Mouse (Mus musculus) embryonic fibroblast, embryonic 13.5 days (primary cell): ENCODE measurements around the gene Ube2cbp. TPM values are rescaled to one million over a fixed set of nuclear protein-coding genes. Genes with fewer than 3 reads are reported as not detected.

Source experiments
- H3K27ac ChIP-seq: 2 replicates; pipeline ENCODE4 v1.5.1; 2012; ENCODE audit warnings: low read length, control low read depth, inconsistent platforms; ENCODE audit not compliant: insufficient read depth
- H3K4me1 ChIP-seq: 2 replicates; pipeline ENCODE4 v1.6.1; 2011; ENCODE audit warnings: low read length; ENCODE audit not compliant: control insufficient read depth, insufficient read depth
- H3K4me3 ChIP-seq: 2 replicates; pipeline ENCODE4 v1.5.1; 2011; ENCODE audit warnings: mild to moderate bottlenecking, control low read depth, low read length; ENCODE audit not compliant: insufficient read depth
- CTCF ChIP-seq: IDR thresholded peaks from 2 replicates; pipeline ENCODE4 v1.5.1; 2011; ENCODE audit warnings: mild to moderate bottlenecking, control low read depth, low read length, moderate library complexity, borderline replicate concordance; ENCODE audit not compliant: insufficient read depth
- POLR2A ChIP-seq: IDR thresholded peaks from 2 replicates; pipeline ENCODE4 v1.6.1; 2011; ENCODE audit warnings: low read depth, mild to moderate bottlenecking, control low read depth, low read length, moderate library complexity
- polyA plus RNA-seq: library from polyadenylated mRNA; stranded (reverse); fragments of >200 nt; gene quantifications from 2 replicates; pipeline ENCODE4 v1.2.4, GENCODE M21; 2011; ENCODE audit warnings: low read depth; ENCODE audit not compliant: missing spikeins, insufficient read length

The Ube2cbp gene
- polyA plus RNA-seq, 1 experiment, result 1.8 TPM

DNA sequence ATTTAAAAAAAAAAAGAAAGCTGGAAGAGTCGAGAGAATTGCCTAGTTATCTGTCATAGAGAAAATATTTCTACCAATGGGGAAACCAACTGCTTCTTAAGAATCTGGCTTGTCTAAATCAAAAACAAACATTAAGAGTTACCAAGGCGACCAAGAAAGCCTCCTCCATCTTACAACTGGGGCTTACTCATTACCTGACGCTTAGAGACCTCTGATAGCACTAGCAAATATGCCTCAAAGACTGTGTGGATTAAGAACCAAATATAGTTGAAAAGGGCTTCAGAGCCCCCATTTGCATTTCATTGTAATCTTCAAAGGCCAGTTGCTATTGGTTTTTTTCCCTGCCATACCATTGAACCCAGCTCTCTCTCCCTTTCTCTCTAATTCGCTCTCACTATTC, 76.2 kb downstream of the Ube2cbp start:
- no peak for TF ChIP-seq POLR2A
- TF ChIP-seq CTCF, result no peak
- Histone ChIP-seq H3K4me1 (no peaks in the 10 kb centered on the region), H3K4me3 (no peak overlapping the region), H3K27ac (no peak overlapping the region)

DNA sequence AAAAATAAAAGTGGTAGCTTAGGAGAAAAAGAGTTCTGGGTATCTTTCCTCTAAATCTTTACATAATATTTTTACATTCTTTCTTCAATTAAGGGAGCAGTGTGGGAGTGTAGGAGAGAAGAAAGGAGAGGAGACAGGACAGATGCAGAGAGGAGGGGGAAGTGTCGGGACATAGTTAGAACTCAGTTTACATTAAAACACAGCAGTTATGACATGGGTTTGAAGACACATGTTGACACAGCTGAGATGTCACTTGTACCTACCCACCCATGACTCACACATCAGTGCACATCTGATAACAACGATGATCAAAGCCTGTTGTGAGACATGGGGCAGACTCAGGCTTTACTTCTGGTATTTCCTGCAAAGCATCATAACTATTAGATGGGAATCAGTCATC, 87.8 kb downstream of the Ube2cbp start:
- TF ChIP-seq CTCF, result no peak
- TF ChIP-seq POLR2A, result no peak
- Histone ChIP-seq H3K4me3 (no peak overlapping the region), H3K4me1 (no peaks in the 10 kb centered on the region), H3K27ac (no peak overlapping the region)

DNA sequence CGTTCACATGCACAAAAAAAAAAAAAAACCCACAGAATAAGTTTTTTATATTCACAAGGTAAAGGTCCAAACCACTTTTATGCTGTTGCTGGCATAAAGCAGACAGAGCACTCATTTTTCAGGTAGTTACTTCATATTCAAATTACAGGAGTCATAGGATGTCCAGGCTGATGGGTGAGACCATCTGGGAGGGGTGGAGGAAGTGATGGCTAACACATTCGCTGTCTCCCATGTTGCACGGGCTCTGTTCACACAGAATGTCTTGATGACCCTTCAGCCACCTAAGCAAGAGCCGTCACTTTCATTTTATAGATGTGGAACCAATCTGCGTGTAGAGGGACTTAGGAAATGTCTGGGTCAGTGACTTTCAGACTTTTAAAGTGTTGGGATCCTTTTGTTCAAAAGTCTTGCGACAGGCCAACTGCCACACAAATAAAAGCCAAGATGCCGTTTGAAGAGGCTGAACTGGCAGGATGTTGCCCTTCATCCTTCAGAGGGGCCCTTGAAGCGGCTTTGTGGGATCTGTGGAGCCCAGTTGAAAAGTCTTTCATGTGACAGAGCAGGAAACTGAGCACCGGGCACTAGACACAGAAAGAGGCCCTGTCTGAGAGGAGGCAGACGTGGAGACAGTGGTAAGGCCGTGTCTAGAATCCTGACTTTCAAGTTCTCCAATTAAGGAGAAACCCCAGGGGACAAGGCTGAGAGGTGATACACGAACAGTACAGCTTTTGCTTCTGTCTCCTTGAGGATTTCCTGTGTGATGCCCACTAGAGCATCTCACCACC, 91.8 kb downstream of the Ube2cbp start:
- TF ChIP-seq CTCF, result no peak
- no peak for TF ChIP-seq POLR2A
- H3K27ac ChIP-seq, result no peak overlapping the region
- peaks cover 6% of the 10 kb centered on the region; the same call in 1 of the 2 replicates for H3K4me1 ChIP-seq
- no peak overlapping the region for H3K4me3 ChIP-seq

DNA sequence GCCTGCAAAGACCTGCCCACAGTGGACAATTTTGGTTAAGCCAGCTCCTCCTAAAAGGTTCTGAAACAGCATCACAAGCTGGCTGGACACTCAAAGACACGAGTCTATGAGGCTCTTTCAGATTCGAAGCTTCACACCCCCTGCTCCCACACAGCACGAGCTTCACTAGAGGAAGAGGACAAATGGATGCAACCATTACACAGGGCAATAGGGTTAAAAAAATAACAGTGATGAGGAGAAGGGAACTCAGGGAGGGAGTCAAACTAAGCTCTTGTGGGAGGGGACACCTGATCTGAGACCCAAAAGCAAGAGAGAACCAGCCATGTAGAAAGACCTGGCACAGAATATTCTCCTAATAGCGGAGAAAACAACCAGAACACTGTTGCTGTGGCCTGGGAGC, 95.5 kb downstream of the Ube2cbp start:
- peaks cover 6% of the 10 kb centered on the region; the same call in 1 of the 2 replicates for H3K4me1 ChIP-seq
- no peak for TF ChIP-seq CTCF
- no peak for TF ChIP-seq POLR2A

DNA sequence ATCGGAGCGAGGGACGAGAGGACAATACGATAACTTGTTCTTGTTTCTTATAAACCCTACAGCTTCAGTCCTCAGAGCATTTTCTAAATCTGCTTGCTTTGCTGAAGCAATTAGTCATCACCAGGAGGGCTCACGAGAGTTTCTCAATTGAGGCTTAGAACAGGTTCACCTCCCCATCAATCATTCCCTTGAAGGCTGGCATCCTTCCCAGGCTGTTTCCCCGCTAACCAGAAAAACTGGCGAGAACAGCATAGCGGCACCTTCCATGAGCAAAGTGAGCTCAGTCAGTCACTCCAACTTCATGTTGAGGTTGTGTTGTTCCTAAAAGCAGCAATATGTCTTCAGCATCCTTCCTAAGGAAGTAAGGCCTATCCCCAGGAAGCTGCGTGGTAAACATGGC, 104.2 kb downstream of the Ube2cbp start:
- H3K4me1 ChIP-seq, result peaks cover 2% of the 10 kb centered on the region; the same call in 1 of the 2 replicates
- TF ChIP-seq CTCF (no peak), POLR2A (no peak)
- no peak overlapping the region for H3K4me3 ChIP-seq
- no peak overlapping the region for H3K27ac ChIP-seq

More for the DNA sequence above, 95.5 kb downstream of the Ube2cbp start:
- Histone ChIP-seq H3K27ac (no peak overlapping the region), H3K4me3 (no peak overlapping the region)

DNA sequence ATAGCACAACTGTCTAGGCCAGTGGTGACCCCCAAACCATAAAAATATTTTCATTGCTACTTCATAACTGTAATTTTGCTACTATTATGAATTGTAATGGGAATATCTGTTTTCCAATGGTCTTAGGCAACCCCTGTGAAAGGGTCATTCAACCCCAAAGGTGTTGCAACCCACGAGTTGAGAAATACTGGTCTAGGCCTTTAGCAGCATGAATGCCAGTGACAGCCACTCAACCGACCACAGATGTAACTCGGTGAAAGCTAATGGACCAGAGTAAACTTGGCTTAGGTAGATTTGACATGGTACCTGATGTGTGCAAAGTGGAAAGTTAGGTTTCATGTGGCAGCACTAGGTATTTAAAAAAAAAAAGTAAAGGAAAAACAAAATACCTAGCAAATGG, 108.9 kb downstream of the Ube2cbp start:
- Histone ChIP-seq H3K4me1 (peaks cover 2% of the 10 kb centered on the region; the same call in 1 of the 2 replicates), H3K27ac (no peak overlapping the region), H3K4me3 (no peak overlapping the region)
- TF ChIP-seq CTCF, result no peak
- no peak for TF ChIP-seq POLR2A

DNA sequence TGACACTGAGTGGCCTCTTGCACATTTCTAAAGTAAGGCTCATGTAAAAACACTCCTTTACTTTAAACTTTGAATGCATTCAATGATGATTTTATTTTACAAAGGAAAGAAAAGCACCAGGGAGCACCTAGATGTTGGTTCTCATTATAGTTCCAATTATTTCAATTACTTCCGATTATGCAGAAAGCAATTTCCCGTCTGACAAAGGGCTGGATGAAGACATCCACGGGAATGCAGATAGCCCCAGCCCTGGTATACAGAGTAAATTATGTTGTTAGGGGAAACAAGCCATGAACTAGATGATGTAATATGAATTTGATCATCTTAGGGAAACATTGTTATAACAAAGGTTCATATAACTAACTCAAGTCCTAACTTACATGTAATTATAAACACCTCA, 113.3 kb downstream of the Ube2cbp start:
- TF ChIP-seq CTCF (no peak), POLR2A (no peak)

DNA sequence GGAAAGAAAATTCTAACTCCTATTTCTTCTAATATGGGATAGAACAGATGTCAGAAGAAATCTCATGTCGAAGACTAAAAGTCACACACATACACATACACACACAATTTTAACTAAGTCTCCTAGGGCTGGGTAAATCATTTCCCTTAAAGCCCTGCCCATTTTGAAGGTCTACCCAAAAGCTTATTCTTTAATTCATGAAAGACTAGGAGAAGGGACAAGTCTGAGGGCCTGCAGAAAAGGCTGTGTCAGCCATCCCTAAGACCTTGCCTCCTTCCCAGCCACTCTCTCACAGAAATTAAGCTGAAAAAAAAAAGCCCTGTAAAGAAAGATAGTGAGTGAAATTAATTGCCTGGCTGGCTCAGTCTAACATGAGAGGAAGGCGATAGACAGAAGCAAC, 128.0 kb downstream of the Ube2cbp start:
- Histone ChIP-seq H3K4me3 (no peak overlapping the region), H3K27ac (no peak overlapping the region), H3K4me1 (no peaks in the 10 kb centered on the region)
- TF ChIP-seq CTCF, result no peak
- no peak for TF ChIP-seq POLR2A

More for the DNA sequence above, 113.3 kb downstream of the Ube2cbp start:
- Histone ChIP-seq H3K4me1 (no peaks in the 10 kb centered on the region), H3K27ac (no peak overlapping the region), H3K4me3 (no peak overlapping the region)

DNA sequence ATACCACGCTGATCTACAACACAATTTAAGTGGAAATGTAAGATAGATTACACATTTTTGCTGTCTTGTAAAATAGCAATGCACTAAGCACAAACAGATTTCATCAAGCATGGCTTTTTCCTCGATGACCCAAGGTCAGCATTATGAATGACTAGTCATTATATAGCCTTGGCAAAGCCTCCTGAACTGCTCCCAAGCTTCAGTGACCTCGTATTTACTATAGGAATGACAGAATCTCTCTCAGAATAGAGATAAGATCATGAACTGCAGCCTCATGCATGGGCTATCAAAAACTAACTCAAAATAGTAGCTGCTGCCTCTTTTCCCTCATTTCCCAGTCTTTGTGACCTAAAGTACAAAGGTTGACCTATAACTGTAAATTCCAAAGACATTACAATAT, 128.4 kb downstream of the Ube2cbp start:
- Histone ChIP-seq H3K27ac (no peak overlapping the region), H3K4me1 (no peaks in the 10 kb centered on the region), H3K4me3 (no peak overlapping the region)
- TF ChIP-seq POLR2A (no peak), CTCF (no peak)

DNA sequence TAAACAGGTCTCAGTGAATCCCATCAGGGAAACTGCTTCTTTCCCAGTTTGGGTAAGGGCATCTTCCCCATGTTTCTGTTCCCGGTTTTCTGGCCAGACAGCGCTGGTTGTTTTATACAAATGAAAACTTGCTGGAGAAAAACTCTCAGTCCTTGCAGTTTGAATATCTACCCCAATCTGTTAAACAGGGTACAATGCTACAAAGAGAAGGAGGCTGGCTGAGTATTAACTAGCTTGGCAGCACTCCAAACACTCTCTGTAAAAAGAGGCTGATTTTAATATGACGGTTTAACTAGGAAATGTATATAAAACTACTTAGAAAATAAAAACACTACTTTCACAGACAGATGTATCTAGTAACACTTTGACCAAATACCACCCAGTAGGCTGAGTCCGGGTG, 129.2 kb downstream of the Ube2cbp start:
- H3K27ac ChIP-seq, result no peak overlapping the region
- H3K4me3 ChIP-seq, result no peak overlapping the region
- TF ChIP-seq CTCF (no peak), POLR2A (no peak)
- no peaks in the 10 kb centered on the region for H3K4me1 ChIP-seq
